Mouse (Mus musculus) cerebellum, adult 11-12 months (tissue): ENCODE measurements around the gene Nkx2-3.

Experiments
- DNase-seq: peaks from one replicate; pipeline ENCODE4 v3.0.0; 2022

Gene Nkx2-3

GRCm38 (mm10) chr19:43605666-43606551 is 6.2 kb upstream of the Nkx2-3 start:
- no peak for DNase-seq

- DNase-seq = no peak
These were observed 5.3 kb upstream of the Nkx2-3 start for GRCm38 (mm10) chr19:43606552-43607530.

GRCm38 (mm10) chr19:43607842-43608680 is 4.1 kb upstream of the Nkx2-3 start:
- no peak for DNase-seq

- no peak for DNase-seq
These were observed 3.2 kb upstream of the Nkx2-3 start for GRCm38 (mm10) chr19:43608711-43609457.

GRCm38 (mm10) chr19:43609458-43610330 is 2.4 kb upstream of the Nkx2-3 start:
- DNase-seq = no peak

- no peak for DNase-seq
These were observed 1.7 kb upstream of the Nkx2-3 start for GRCm38 (mm10) chr19:43610341-43610848.

- no peak for DNase-seq
These were observed 1.0 kb upstream of the Nkx2-3 start for GRCm38 (mm10) chr19:43611110-43611509.

GRCm38 (mm10) chr19:43611561-43611960 is 564 bp upstream of the Nkx2-3 start:
- no peak for DNase-seq

- DNase-seq = no peak
These were observed 411 bp downstream of the Nkx2-3 start for GRCm38 (mm10) chr19:43612501-43612971.

- no peak for DNase-seq
These were observed 1.4 kb downstream of the Nkx2-3 start for GRCm38 (mm10) chr19:43613293-43614130.

GRCm38 (mm10) chr19:43614341-43615073 is 2.4 kb downstream of the Nkx2-3 start:
- DNase-seq = no peak

GRCm38 (mm10) chr19:43615074-43615445 is 2.9 kb downstream of the Nkx2-3 start:
- no peak for DNase-seq

- DNase-seq = no peak
These were observed 3.7 kb downstream of the Nkx2-3 start for GRCm38 (mm10) chr19:43615571-43616414.

GRCm38 (mm10) chr19:43616415-43616861 is 4.3 kb downstream of the Nkx2-3 start:
- DNase-seq = no peak

GRCm38 (mm10) chr19:43616889-43617288 is 4.8 kb downstream of the Nkx2-3 start:
- DNase-seq = no peak

- no peak for DNase-seq
These were observed 5.7 kb downstream of the Nkx2-3 start for GRCm38 (mm10) chr19:43617761-43618349.

GRCm38 (mm10) chr19:43618505-43619030 is 6.4 kb downstream of the Nkx2-3 start:
- no peak for DNase-seq
